Mouse (Mus musculus) midbrain, embryonic 12.5 days (tissue): ENCODE measurements around the gene Gm9125. TPM values are rescaled to one million over a fixed set of nuclear protein-coding genes. Genes with fewer than 3 reads are reported as not detected.
"Not testable (repeated sequence)": the region's sequence is repeated elsewhere in the genome, so short reads cannot be mapped to it uniquely, and the experiment has no call there.

ENCODE experiments used
- ATAC-seq: fragments of 200-750 bp; cut with Nextera tagmentation; 2 replicates; pipeline ENCODE4 v1.8.0; 2017; ENCODE audit warnings: low read depth, moderate TSS enrichment, moderate library complexity; ENCODE audit not compliant: low FRiP score
- H3K27ac ChIP-seq: fragments of 300-500 bp; sonication (generic); replicated peaks from 2 replicates; pipeline ENCODE4 v1.5.1; 2016; ENCODE audit warnings: mild to moderate bottlenecking
- H3K27me3 ChIP-seq: fragments of 300-500 bp; sonication (generic); 2 replicates; pipeline ENCODE4 v1.6.1; 2016; ENCODE audit warnings: mild to moderate bottlenecking
- H3K36me3 ChIP-seq: fragments of 300-500 bp; sonication (generic); 2 replicates; pipeline ENCODE4 v1.6.1; 2016
- H3K4me1 ChIP-seq: fragments of 300-500 bp; sonication (generic); 2 replicates; pipeline ENCODE4 v1.6.1; 2016
- H3K4me2 ChIP-seq: fragments of 300-500 bp; sonication (generic); replicated peaks from 2 replicates; pipeline ENCODE4 v1.6.1; 2016; ENCODE audit warnings: mild to moderate bottlenecking, moderate library complexity
- H3K4me3 ChIP-seq: fragments of 300-500 bp; sonication (generic); 2 replicates; pipeline ENCODE4 v1.5.1; 2016; ENCODE audit warnings: mild to moderate bottlenecking
- H3K9ac ChIP-seq: fragments of 300-500 bp; sonication (generic); replicated peaks from 2 replicates; pipeline ENCODE4 v1.6.1; 2016; ENCODE audit warnings: mild to moderate bottlenecking, moderate library complexity
- H3K9me3 ChIP-seq: fragments of 300-500 bp; sonication (generic); 2 replicates; pipeline ENCODE4 v1.6.1; 2016; ENCODE audit warnings: mild to moderate bottlenecking
- WGBS: fragments of 180-500 bp; shearing (Covaris S2); methylation state at CpG from one replicate; pipeline ENCODE4 v1.1.7; 2016; 5-methylcytosine and 5-hydroxymethylcytosine counted together
- polyA plus RNA-seq: library from polyadenylated mRNA; unstranded; fragments of >200 nt; fragmentation: Nextera tagmentation; extraction: Ambion mirVana; gene quantifications from 2 replicates; pipeline ENCODE4 v1.2.1, GENCODE M21; 2016

The Gm9125 gene
- polyA plus RNA-seq = not detected in 2 replicates

DNA sequence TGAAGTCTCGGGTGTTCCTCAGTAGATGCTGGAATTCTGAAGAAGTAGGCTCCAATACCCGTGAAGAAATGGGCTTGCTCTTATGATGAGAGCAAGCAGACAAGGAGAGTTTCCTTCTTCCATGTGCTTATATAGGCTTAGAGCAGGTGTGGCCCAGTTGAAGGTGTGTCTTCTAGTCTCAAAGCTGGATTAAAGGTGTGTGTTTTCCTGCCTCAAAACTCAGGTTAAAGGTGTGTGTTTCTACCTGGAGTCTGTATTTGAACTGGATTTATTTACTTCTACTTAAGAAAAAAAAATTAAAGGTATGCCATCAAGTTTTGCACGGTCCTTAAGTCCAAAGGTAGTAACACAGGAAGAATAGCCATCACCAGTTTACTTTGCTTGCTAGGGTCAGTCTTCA lies at the start of gene Gm9125:
TSS of gene Gm9125 (minus strand) at position 101 of the 400 bp plus-strand sequence.
- WGBS = 95% methylated on average over 2 of the region's 3 CpGs
- not testable (repeated sequence) for H3K9me3 ChIP-seq, H3K9ac ChIP-seq, H3K27me3 ChIP-seq, H3K4me3 ChIP-seq, H3K36me3 ChIP-seq, H3K4me1 ChIP-seq, ATAC-seq, H3K4me2 ChIP-seq, H3K27ac ChIP-seq

GRCm38 (mm10) chr3:94072544-94072943 lies 17.9 kb upstream of the Gm9125 start, which contains the start of gene Gm10697:
TSS of gene Gm10697 (minus strand) at chr3:94072644.
- H3K36me3 ChIP-seq, H3K4me2 ChIP-seq, H3K27me3 ChIP-seq, ATAC-seq, H3K9me3 ChIP-seq, H3K27ac ChIP-seq, H3K4me1 ChIP-seq, H3K4me3 ChIP-seq, H3K9ac ChIP-seq: not testable (repeated sequence)
- WGBS = 83% methylated on average over 1 of the region's 3 CpGs

DNA sequence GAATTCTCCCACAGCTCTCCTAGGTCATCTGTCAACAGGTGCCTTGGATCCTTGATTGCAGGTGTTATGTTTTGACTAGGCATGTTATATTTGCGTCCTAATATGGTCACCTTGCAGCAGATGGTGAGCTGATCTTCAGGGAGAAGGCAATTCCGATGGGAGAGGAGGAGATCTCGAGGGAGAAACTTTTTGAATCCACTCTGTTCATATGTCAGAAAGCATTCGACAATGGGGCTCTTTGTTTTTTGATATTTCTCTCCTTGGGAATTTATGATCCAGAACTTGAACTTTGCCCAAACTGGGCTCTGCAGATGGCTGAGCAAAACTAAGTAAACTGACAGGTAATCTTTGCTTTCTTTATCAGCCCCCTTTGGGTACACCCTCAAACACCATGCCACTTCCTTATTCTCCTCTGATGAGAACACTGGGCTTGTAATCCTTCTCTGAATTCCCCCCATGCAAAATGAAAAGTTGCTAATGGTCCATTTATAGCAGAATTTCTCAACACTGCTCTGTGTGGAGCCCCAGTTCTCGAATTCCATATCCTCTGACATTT lies 5.0 kb downstream of the Gm9125 start:
- H3K27ac ChIP-seq, H3K4me2 ChIP-seq, H3K27me3 ChIP-seq, ATAC-seq, H3K36me3 ChIP-seq, H3K4me3 ChIP-seq, H3K9me3 ChIP-seq, H3K4me1 ChIP-seq, H3K9ac ChIP-seq: not testable (repeated sequence)
- WGBS = 75% methylated on average over 1 of the region's 5 CpGs

DNA sequence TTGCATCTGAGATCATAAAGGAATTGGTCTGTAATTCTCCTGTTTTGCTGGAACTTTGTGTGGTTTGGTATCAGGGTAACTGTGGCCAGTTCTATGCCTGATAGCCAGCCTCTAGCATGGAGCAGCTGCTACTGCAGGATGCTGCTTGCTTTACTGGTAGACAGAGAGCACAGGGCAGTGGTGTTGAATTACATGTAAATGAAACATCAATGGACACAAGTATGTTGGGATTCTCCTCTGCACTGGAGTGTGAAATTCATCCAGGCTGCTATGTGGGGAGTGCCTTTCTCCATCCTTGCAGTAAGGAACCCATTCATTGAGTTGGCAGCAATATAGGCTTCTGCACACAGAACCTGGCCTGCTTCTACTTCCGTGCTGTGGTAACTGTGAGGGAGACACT lies 16.4 kb downstream of the Gm9125 start:
- not testable (repeated sequence) for H3K27ac ChIP-seq, H3K36me3 ChIP-seq, H3K27me3 ChIP-seq, H3K4me2 ChIP-seq, H3K9ac ChIP-seq, H3K4me1 ChIP-seq, H3K4me3 ChIP-seq, H3K9me3 ChIP-seq, ATAC-seq
- WGBS = 93% methylated on average over 1 of the region's 1 CpGs

DNA sequence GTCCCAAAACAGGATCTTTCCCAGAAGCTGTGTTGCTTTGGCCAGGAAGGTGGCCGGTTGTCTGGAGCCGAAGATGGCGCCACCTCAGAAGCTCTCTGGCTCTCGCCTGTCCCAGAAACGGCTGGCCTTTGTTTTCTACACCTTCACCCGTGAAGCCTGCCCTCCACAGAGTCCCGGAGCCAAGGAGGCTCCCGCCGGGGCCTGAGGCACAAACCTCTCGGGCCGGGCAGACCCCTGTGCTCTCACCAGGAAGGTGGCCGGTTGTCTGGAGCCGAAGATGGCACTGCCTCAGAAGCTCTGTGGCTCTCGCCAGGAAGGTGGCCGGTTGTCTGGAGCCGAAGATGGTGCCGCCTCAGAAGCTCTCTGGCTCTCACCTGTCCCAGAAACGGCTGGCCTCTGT lies 20.3 kb downstream of the Gm9125 start:
- not testable (repeated sequence) for H3K36me3 ChIP-seq, H3K9ac ChIP-seq, ATAC-seq, H3K4me1 ChIP-seq, H3K27ac ChIP-seq, H3K4me2 ChIP-seq, H3K9me3 ChIP-seq, H3K27me3 ChIP-seq, H3K4me3 ChIP-seq
- 91% methylated on average over 13 of the region's 18 CpGs for WGBS

Other genes starting within 250 kb of the Gm9125 start
- gene Tdpoz3, start 228.9 kb downstream of the Gm9125 start, polyA plus RNA-seq = not detected in 2 replicates
- gene Gm9117, start 111.3 kb downstream of the Gm9125 start, polyA plus RNA-seq = not detected in 2 replicates
- gene Tdpoz5, start 93.6 kb downstream of the Gm9125 start, polyA plus RNA-seq = not detected in 2 replicates
- gene Gm10697, start 17.8 kb upstream of the Gm9125 start, polyA plus RNA-seq = not detected in 2 replicates
- gene Gm10696, start 123.3 kb upstream of the Gm9125 start, polyA plus RNA-seq = not detected in 2 replicates
- gene Gm5286, start 141.8 kb upstream of the Gm9125 start, polyA plus RNA-seq = not detected in 2 replicates
- gene Gm4778, start 209.2 kb upstream of the Gm9125 start, polyA plus RNA-seq = not detected in 2 replicates